Mouse (Mus musculus) bone marrow, adult 2 months (tissue): Measurements from ENCODE around the gene Nova1. TPM values are rescaled to one million over a fixed set of nuclear protein-coding genes. Genes with fewer than 3 reads are reported as not detected.

ENCODE experiments used
- H3K27ac ChIP-seq: fragments of 200-500 bp; 2 replicates; pipeline ENCODE4 v1.5.1; 2012; ENCODE audit warnings: low read depth, mild to moderate bottlenecking, control low read depth, inconsistent platforms, low read length; ENCODE audit not compliant: control insufficient read depth, poor library complexity, insufficient read depth
- H3K4me1 ChIP-seq: fragments of 200-500 bp; 2 replicates; pipeline ENCODE4 v1.6.1; 2011; ENCODE audit warnings: low read length; ENCODE audit not compliant: control insufficient read depth, insufficient read depth
- H3K4me3 ChIP-seq: fragments of 200-500 bp; replicated peaks from 2 replicates; pipeline ENCODE3; 2011; ENCODE audit warnings: mild to moderate bottlenecking, low read depth, low read length, control low read depth; ENCODE audit not compliant: control insufficient read depth
- CTCF ChIP-seq: fragments of 200-500 bp; IDR thresholded peaks from 2 replicates; pipeline ENCODE4 v1.5.1; 2011; ENCODE audit warnings: low read length, control low read depth; ENCODE audit not compliant: control insufficient read depth, insufficient read depth
- POLR2A ChIP-seq: fragments of 200-500 bp; IDR thresholded peaks from 2 replicates; pipeline ENCODE4 v1.6.1; 2011; ENCODE audit warnings: low read depth, mild to moderate bottlenecking, control low read depth, low read length, borderline replicate concordance; ENCODE audit not compliant: control insufficient read depth
- WGBS: fragments of 180-500 bp; shearing (Covaris S2); methylation state at CpG from one replicate; pipeline ENCODE4 v1.1.7; 2018; 5-methylcytosine and 5-hydroxymethylcytosine counted together
- polyA plus RNA-seq: library from polyadenylated mRNA; stranded (reverse); fragments of >200 nt; gene quantifications from 2 replicates; pipeline ENCODE4 v1.2.4, GENCODE M21; 2011; ENCODE audit warnings: low replicate concordance; ENCODE audit not compliant: missing spikeins, insufficient read depth, insufficient read length

Nova1 gene
- polyA plus RNA-seq, 1 experiment: 2.4 TPM

GRCm38 (mm10) chr12:46782301-46783280, 36.1 kb downstream of the Nova1 start:
- H3K4me3 ChIP-seq: no peak overlapping the region
- TF ChIP-seq POLR2A (no peak), CTCF (no peak)
- 55% methylated on average over 8 of the region's 8 CpGs for WGBS
- H3K27ac ChIP-seq: no peak overlapping the region
- H3K4me1 ChIP-seq: no peaks in the 10 kb centered on the region

GRCm38 (mm10) chr12:46781481-46781880, 37.2 kb downstream of the Nova1 start:
- Histone ChIP-seq H3K27ac (no peak overlapping the region), H3K4me1 (no peaks in the 10 kb centered on the region), H3K4me3 (no peak overlapping the region)
- TF ChIP-seq POLR2A: no peak

GRCm38 (mm10) chr12:46780983-46781382, 37.7 kb downstream of the Nova1 start:
- no peak overlapping the region for H3K4me3 ChIP-seq
- no peaks in the 10 kb centered on the region for H3K4me1 ChIP-seq
- H3K27ac ChIP-seq: no peak overlapping the region
- WGBS: 61% methylated on average over 2 of the region's 2 CpGs
- no peak for TF ChIP-seq CTCF
- TF ChIP-seq POLR2A: no peak

GRCm38 (mm10) chr12:46759450-46759849, 59.3 kb downstream of the Nova1 start:
- H3K4me1 ChIP-seq: no peaks in the 10 kb centered on the region
- H3K4me3 ChIP-seq: no peak overlapping the region
- WGBS: 61% methylated on average over 7 of the region's 7 CpGs
- TF ChIP-seq POLR2A (no peak), CTCF (no peak)
- no peak overlapping the region for H3K27ac ChIP-seq

- no peak overlapping the region for H3K27ac ChIP-seq
These were observed 64.3 kb downstream of the Nova1 start for GRCm38 (mm10) chr12:46754325-46754848.

GRCm38 (mm10) chr12:46753096-46753495, 65.6 kb downstream of the Nova1 start:
- no peak overlapping the region for H3K4me3 ChIP-seq
- H3K4me1 ChIP-seq: no peaks in the 10 kb centered on the region
- H3K27ac ChIP-seq: no peak overlapping the region
- WGBS: 55% methylated on average over 3 of the region's 3 CpGs
- TF ChIP-seq POLR2A: no peak

More at GRCm38 (mm10) chr12:46754325-46754848, 64.3 kb downstream of the Nova1 start:
- 56% methylated on average over 4 of the region's 4 CpGs for WGBS
- no peaks in the 10 kb centered on the region for H3K4me1 ChIP-seq
- TF ChIP-seq POLR2A (no peak), CTCF (no peak)
- H3K4me3 ChIP-seq: no peak overlapping the region

- TF ChIP-seq POLR2A: no peak
- TF ChIP-seq CTCF: no peak
These were observed 85.5 kb downstream of the Nova1 start for GRCm38 (mm10) chr12:46733261-46733660.

GRCm38 (mm10) chr12:46731943-46732342, 86.8 kb downstream of the Nova1 start:
- Histone ChIP-seq H3K4me3 (no peak overlapping the region), H3K27ac (no peak overlapping the region), H3K4me1 (no peaks in the 10 kb centered on the region)
- 59% methylated on average over 1 of the region's 1 CpGs for WGBS
- TF ChIP-seq POLR2A (no peak), CTCF (no peak)

More at GRCm38 (mm10) chr12:46733261-46733660, 85.5 kb downstream of the Nova1 start:
- H3K4me1 ChIP-seq: no peaks in the 10 kb centered on the region
- H3K27ac ChIP-seq: no peak overlapping the region
- no peak overlapping the region for H3K4me3 ChIP-seq
